Mouse (Mus musculus): ENCODE data around the gene Ifnar1. TPM values are rescaled to one million over a fixed set of nuclear protein-coding genes. Genes with fewer than 3 reads are reported as not detected.

The Ifnar1 gene
- polyA plus RNA-seq, 1 experiment from 2014 or later, result 63.0 TPM

GRCm38 (mm10) chr16:91506396-91506795 is 21.4 kb downstream of the Ifnar1 start:
- H3K27me3 ChIP-seq, result no peaks in the 10 kb centered on the region
- no peak overlapping the region for H3K27ac ChIP-seq
- H3K4me2 ChIP-seq, result no peak overlapping the region
- ATAC-seq (ENCODE audit: insufficient number of reproducible peaks, insufficient read depth, low FRiP score, low TSS enrichment, low read depth), result no peak
- H3K36me3 ChIP-seq, result peaks cover 68% of the 10 kb centered on the region
- no peak overlapping the region for H3K4me3 ChIP-seq
- H3K9me3 ChIP-seq, result no peaks in the 10 kb centered on the region
- no peaks in the 10 kb centered on the region for H3K4me1 ChIP-seq
- 95% methylated on average over 12 of the region's 12 CpGs for WGBS
- no peak overlapping the region for H3K9ac ChIP-seq

GRCm38 (mm10) chr16:91512161-91512787 is 27.2 kb downstream of the Ifnar1 start:
- Histone ChIP-seq H3K4me3 (no peak overlapping the region), H3K36me3 (peaks cover 17% of the 10 kb centered on the region), H3K4me2 (no peak overlapping the region), H3K9ac (no peak overlapping the region), H3K27ac (no peak overlapping the region), H3K9me3 (no peaks in the 10 kb centered on the region), H3K27me3 (no peaks in the 10 kb centered on the region), H3K4me1 (no peaks in the 10 kb centered on the region)
- ATAC-seq (ENCODE audit: insufficient number of reproducible peaks, insufficient read depth, low FRiP score, low TSS enrichment, low read depth), result no peak
- WGBS, result 36% methylated on average over 7 of the region's 7 CpGs

DNA sequence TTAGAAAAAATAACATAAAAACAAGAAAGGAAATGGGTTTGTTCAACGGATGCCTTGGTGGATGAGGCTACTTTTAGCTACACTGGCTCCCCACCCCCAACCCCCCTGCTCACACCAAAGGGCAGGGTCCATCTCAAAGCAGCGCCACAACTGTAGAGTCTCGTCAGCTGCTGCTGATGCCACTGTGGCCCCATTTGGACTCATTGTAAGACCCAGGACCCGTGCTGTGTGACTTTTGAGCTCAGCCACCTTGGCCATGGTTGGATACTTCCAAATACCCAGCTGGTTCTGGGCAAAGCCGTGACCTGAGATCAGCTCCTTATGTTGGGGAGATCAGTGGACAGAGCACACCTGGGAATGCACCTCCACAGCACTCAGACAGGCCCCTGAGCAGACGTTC is 28.1 kb downstream of the Ifnar1 start:
- ATAC-seq (ENCODE audit: insufficient number of reproducible peaks, insufficient read depth, low FRiP score, low TSS enrichment, low read depth), result no peak
- Histone ChIP-seq H3K4me3 (no peak overlapping the region), H3K36me3 (peaks cover 10% of the 10 kb centered on the region; the same call in 1 of the 2 replicates), H3K9me3 (no peaks in the 10 kb centered on the region), H3K4me2 (no peak overlapping the region), H3K27me3 (no peaks in the 10 kb centered on the region), H3K27ac (no peak overlapping the region), H3K4me1 (no peaks in the 10 kb centered on the region), H3K9ac (no peak overlapping the region)
- 87% methylated on average over 6 of the region's 6 CpGs for WGBS

DNA sequence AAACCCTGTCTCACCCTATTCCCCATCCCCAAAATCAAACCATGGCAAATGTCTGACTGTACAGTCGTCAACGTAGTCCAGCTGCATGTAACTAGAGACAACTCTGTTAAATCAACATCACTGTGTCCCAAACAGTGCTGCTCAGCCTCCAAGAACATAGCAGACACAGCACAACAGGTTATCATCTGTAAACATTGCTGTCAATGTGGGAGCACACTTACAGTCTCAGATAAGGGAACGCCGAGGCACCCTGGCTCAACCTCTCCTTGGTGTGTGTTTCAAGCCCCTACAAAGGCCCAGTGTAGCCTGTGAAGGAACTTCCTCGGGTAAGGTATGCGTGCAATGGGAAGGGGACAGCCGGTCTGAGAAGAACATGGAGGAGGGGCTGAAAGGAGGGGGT is 32.0 kb downstream of the Ifnar1 start:
- no peaks in the 10 kb centered on the region for H3K27me3 ChIP-seq
- 81% methylated on average over 7 of the region's 7 CpGs for WGBS
- H3K4me3 ChIP-seq, result no peak overlapping the region
- H3K27ac ChIP-seq, result no peak overlapping the region
- no peak for ATAC-seq (ENCODE audit: insufficient number of reproducible peaks, insufficient read depth, low FRiP score, low TSS enrichment, low read depth)
- H3K36me3 ChIP-seq, result no peaks in the 10 kb centered on the region
- no peaks in the 10 kb centered on the region for H3K9me3 ChIP-seq
- H3K4me1 ChIP-seq, result peaks cover 3% of the 10 kb centered on the region; the same call in 1 of the 2 replicates
- H3K4me2 ChIP-seq, result no peak overlapping the region
- H3K9ac ChIP-seq, result no peak overlapping the region

DNA sequence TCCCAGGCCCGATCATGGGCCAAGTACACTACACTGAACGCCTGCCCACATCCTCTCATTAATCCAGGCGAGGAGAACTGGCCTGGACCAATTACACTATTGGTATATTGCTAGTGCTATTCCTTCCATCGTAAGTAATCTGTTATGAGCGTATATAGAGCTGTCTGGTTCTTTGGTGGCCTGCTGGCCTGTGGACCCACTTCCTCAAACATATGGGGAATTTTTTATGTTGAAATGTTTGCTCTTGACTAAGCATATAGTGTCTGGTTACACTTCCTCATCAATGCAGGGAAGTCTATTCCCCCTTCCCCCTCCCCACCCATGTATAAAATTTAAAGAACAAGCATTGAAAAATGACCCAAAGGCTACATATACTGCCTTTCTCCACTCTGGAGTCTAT is 37.0 kb downstream of the Ifnar1 start:
- no peak for ATAC-seq (ENCODE audit: insufficient number of reproducible peaks, insufficient read depth, low FRiP score, low TSS enrichment, low read depth)
- WGBS, result 78% methylated on average over 5 of the region's 5 CpGs
- Histone ChIP-seq H3K27ac (no peak overlapping the region), H3K9ac (no peak overlapping the region), H3K36me3 (no peaks in the 10 kb centered on the region), H3K4me1 (peaks cover 6% of the 10 kb centered on the region; the same call in 1 of the 2 replicates), H3K27me3 (no peaks in the 10 kb centered on the region), H3K4me3 (no peak overlapping the region), H3K4me2 (no peak overlapping the region), H3K9me3 (0 out of 2 replicates have a peak, but pooled peaks cover 3% of the 10 kb centered on the region)

DNA sequence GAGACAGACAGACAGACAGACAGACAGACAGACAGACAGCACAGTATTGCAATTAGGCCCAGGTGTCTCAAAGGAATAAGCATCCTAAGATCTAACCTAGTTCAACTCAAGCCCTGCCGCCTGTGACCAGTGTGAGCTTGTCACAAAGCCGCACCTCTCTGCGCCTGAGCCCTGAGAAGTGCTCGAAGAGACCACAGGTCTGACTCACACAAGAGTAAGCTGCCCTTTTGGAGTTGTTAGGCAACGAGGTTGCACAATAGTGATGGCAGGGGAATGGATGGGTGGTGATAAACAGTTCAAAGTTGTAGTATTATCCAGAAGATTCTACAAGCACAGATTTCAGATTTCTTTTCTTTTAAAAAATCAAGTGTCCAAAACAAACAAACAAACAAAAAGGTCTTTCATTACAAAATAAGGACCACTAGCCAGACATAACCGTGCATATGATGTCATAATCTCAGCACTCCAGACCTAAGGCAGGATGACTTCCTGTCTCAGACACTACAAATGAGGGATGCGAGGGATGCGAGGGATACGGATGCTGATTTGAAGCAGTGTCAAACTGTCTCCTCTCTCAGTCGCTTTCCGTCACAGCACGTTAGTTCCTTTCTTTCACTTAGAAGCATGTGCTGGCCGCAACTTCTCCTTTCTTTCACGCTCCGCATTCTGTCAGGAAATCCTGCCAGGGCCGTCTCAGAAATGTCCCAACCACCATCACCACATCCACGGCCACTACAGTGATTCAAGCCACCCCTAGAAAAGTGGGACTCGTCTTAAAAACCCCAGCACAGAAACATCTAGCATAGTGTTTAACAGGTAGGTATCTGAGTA is 37.7 kb downstream of the Ifnar1 start:
- H3K9ac ChIP-seq, result no peak overlapping the region
- H3K27me3 ChIP-seq, result no peaks in the 10 kb centered on the region
- no peak for ATAC-seq (ENCODE audit: insufficient number of reproducible peaks, insufficient read depth, low FRiP score, low TSS enrichment, low read depth)
- no peak overlapping the region for H3K27ac ChIP-seq
- H3K4me3 ChIP-seq, result no peak overlapping the region
- 70% methylated on average over 18 of the region's 18 CpGs for WGBS
- no peaks in the 10 kb centered on the region for H3K36me3 ChIP-seq
- H3K4me1 ChIP-seq, result peaks cover 6% of the 10 kb centered on the region; the same call in 1 of the 2 replicates
- H3K4me2 ChIP-seq, result no peak overlapping the region
- H3K9me3 ChIP-seq, result 0 out of 2 replicates have a peak, but pooled peaks cover 3% of the 10 kb centered on the region

DNA sequence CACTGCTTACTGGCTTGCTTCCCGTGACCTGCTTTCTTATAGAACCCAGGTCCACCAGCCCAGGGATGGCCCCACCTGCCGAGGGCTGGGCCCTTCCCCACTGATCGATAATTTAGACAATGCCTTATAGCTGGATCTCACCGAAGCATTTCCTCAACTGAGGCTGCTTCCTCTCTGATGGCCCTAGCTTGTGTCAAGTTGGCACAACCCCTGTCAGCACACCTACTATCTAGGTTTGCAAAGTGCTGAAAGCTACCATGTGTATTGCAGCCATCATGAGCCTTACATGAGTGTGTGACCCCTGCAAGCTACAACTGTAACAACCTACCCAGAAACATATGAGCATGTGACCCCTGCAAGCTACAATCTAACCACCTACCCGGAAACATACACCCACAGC is 39.2 kb downstream of the Ifnar1 start:
- Histone ChIP-seq H3K4me3 (no peak overlapping the region), H3K9me3 (0 out of 2 replicates have a peak, but pooled peaks cover 3% of the 10 kb centered on the region), H3K27me3 (no peaks in the 10 kb centered on the region), H3K36me3 (no peaks in the 10 kb centered on the region), H3K27ac (no peak overlapping the region), H3K4me1 (peaks cover 6% of the 10 kb centered on the region; the same call in 1 of the 2 replicates), H3K4me2 (no peak overlapping the region), H3K9ac (no peak overlapping the region)
- WGBS, result 89% methylated on average over 5 of the region's 5 CpGs
- ATAC-seq (ENCODE audit: insufficient number of reproducible peaks, insufficient read depth, low FRiP score, low TSS enrichment, low read depth), result no peak

- no peaks in the 10 kb centered on the region for H3K27me3 ChIP-seq
These were observed 41.2 kb downstream of the Ifnar1 start for GRCm38 (mm10) chr16:91526274-91526673.

GRCm38 (mm10) chr16:91527051-91527450 is 42.0 kb downstream of the Ifnar1 start:
- Histone ChIP-seq H3K27me3 (no peaks in the 10 kb centered on the region), H3K9me3 (0 out of 2 replicates have a peak, but pooled peaks cover 3% of the 10 kb centered on the region), H3K4me3 (no peak overlapping the region), H3K27ac (no peak overlapping the region), H3K4me1 (peaks cover 3% of the 10 kb centered on the region; the same call in 1 of the 2 replicates), H3K4me2 (no peak overlapping the region), H3K9ac (no peak overlapping the region), H3K36me3 (no peaks in the 10 kb centered on the region)
- WGBS, result 72% methylated on average over 10 of the region's 10 CpGs
- ATAC-seq (ENCODE audit: insufficient number of reproducible peaks, insufficient read depth, low FRiP score, low TSS enrichment, low read depth), result no peak

More at GRCm38 (mm10) chr16:91526274-91526673, 41.2 kb downstream of the Ifnar1 start:
- 92% methylated on average over 6 of the region's 6 CpGs for WGBS
- H3K4me1 ChIP-seq, result peaks cover 6% of the 10 kb centered on the region; the same call in 1 of the 2 replicates
- no peak for ATAC-seq (ENCODE audit: insufficient number of reproducible peaks, insufficient read depth, low FRiP score, low TSS enrichment, low read depth)
- no peaks in the 10 kb centered on the region for H3K36me3 ChIP-seq
- no peak overlapping the region for H3K4me3 ChIP-seq
- no peak overlapping the region for H3K27ac ChIP-seq
- H3K4me2 ChIP-seq, result no peak overlapping the region
- no peak overlapping the region for H3K9ac ChIP-seq
- H3K9me3 ChIP-seq, result 0 out of 2 replicates have a peak, but pooled peaks cover 3% of the 10 kb centered on the region

DNA sequence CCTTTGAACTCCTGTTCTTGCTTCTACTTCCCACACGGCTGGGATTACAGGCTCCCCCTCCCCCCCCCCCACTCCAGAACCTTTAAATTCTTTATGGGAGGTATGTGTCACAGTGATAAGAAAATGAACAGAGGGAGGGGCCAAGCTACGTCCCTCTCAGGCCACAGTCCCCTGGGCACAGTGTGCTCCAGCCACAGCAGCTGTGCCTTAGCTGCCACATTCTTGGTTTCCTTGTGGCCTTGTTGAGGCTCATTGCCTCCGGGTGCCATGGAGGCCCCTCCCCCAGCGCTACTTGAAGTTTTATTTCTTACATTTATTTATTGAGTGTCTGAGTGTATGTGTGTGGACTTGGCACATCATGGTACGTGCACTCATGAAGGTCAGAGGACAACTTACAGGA is 42.5 kb downstream of the Ifnar1 start:
- H3K9ac ChIP-seq, result no peak overlapping the region
- no peak overlapping the region for H3K4me2 ChIP-seq
- 0 out of 2 replicates have a peak, but pooled peaks cover 2% of the 10 kb centered on the region for H3K4me1 ChIP-seq
- WGBS, result 63% methylated on average over 5 of the region's 5 CpGs
- 0 out of 2 replicates have a peak, but pooled peaks cover 3% of the 10 kb centered on the region for H3K9me3 ChIP-seq
- H3K4me3 ChIP-seq, result no peak overlapping the region
- H3K27ac ChIP-seq, result no peak overlapping the region
- H3K36me3 ChIP-seq, result no peaks in the 10 kb centered on the region
- H3K27me3 ChIP-seq, result no peaks in the 10 kb centered on the region
- no peak for ATAC-seq (ENCODE audit: insufficient number of reproducible peaks, insufficient read depth, low FRiP score, low TSS enrichment, low read depth)

DNA sequence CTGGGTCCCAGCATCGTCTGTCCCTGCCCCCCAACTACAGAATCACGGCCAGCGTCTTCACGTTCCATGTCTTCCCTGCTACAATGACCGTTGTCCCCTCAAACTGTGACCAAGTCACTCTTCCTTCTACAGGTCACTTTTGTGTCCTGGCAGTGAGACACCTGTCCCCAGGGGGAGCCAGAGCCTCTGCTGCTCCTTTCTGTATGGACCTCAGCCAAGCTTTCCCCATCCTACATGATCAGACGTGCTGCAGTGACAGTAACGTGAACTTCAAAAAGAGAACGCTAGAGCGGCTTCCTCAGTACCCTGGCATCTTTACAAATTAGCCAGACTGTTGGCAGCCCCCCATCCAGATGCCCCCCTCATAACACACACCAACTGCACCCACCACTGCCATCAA is 43.5 kb downstream of the Ifnar1 start:
- Histone ChIP-seq H3K4me1 (0 out of 2 replicates have a peak, but pooled peaks cover 3% of the 10 kb centered on the region), H3K27ac (no peak overlapping the region), H3K27me3 (no peaks in the 10 kb centered on the region), H3K36me3 (no peaks in the 10 kb centered on the region), H3K9me3 (0 out of 2 replicates have a peak, but pooled peaks cover 3% of the 10 kb centered on the region), H3K9ac (no peak overlapping the region), H3K4me2 (no peak overlapping the region), H3K4me3 (no peak overlapping the region)
- 81% methylated on average over 9 of the region's 9 CpGs for WGBS
- no peak for ATAC-seq (ENCODE audit: insufficient number of reproducible peaks, insufficient read depth, low FRiP score, low TSS enrichment, low read depth)
